Mouse (Mus musculus) gastrocnemius, adult 8-10 months (tissue): ENCODE measurements at regions not wholly inside any gene's neighbourhood (a gene's known extent, or its start where the extent isn't known, plus 50 kb on each side); places are given as distances from the start of the nearest gene placed in this dataset.
A peak's percentile ranks its signal among the peaks of the same experiment; 100 is the strongest.
"Not testable (repeated sequence)": the region's sequence is repeated elsewhere in the genome, so short reads cannot be mapped to it uniquely, and the experiment has no call there.

ENCODE experiments used
- DNase-seq, 2 experiments: peaks; one replicate each; pipeline ENCODE4 v3.0.0; 2022; ENCODE audit warnings: low spot score in 2 of 2

- DNase-seq, result no peak
These were observed 350.3 kb upstream of the Cdh5 start for GRCm38 (mm10) chr8:103751161-103751560.

- no peak for DNase-seq
These were observed 337.6 kb upstream of the Cdh5 start for GRCm38 (mm10) chr8:103763821-103764220.

GRCm38 (mm10) chr8:103779658-103780057 is 321.8 kb upstream of the Cdh5 start:
- DNase-seq, result no peak

- DNase-seq, result no peak
These were observed 313.1 kb upstream of the Cdh5 start for GRCm38 (mm10) chr8:103788308-103788707.

GRCm38 (mm10) chr8:103793331-103793730 is 308.1 kb upstream of the Cdh5 start:
- no peak for DNase-seq

- DNase-seq, result not testable (repeated sequence)
These were observed 302.8 kb upstream of the Cdh5 start for GRCm38 (mm10) chr8:103798630-103799029.

- DNase-seq, result no peak
These were observed 293.3 kb upstream of the Cdh5 start for GRCm38 (mm10) chr8:103808171-103808570.

- DNase-seq, result no peak
These were observed 292.8 kb upstream of the Cdh5 start for GRCm38 (mm10) chr8:103808580-103808979.

GRCm38 (mm10) chr8:103809140-103809539 is 292.3 kb upstream of the Cdh5 start:
- no peak for DNase-seq

GRCm38 (mm10) chr8:103813954-103814591 is 287.4 kb upstream of the Cdh5 start:
- no peak for DNase-seq

- no peak for DNase-seq
These were observed 285.1 kb upstream of the Cdh5 start for GRCm38 (mm10) chr8:103816101-103816894.

GRCm38 (mm10) chr8:103823541-103823940 is 277.9 kb upstream of the Cdh5 start:
- no peak for DNase-seq

- DNase-seq, result no peak
These were observed 276.7 kb upstream of the Cdh5 start for GRCm38 (mm10) chr8:103824747-103825146.

- peak; percentile 76 to 77 for DNase-seq
These were observed 276.1 kb upstream of the Cdh5 start for GRCm38 (mm10) chr8:103825289-103825688.

- DNase-seq, result no peak
These were observed 271.0 kb upstream of the Cdh5 start for GRCm38 (mm10) chr8:103830416-103830815.

GRCm38 (mm10) chr8:103839990-103840389 is 261.4 kb upstream of the Cdh5 start:
- no peak for DNase-seq

GRCm38 (mm10) chr8:103845964-103846363 is 255.5 kb upstream of the Cdh5 start:
- no peak for DNase-seq

GRCm38 (mm10) chr8:103846382-103846976 is 254.9 kb upstream of the Cdh5 start:
- DNase-seq, result no peak

- DNase-seq, result no peak
These were observed 251.6 kb upstream of the Cdh5 start for GRCm38 (mm10) chr8:103849785-103850184.

- DNase-seq, result no peak
These were observed 250.1 kb upstream of the Cdh5 start for GRCm38 (mm10) chr8:103851286-103851685.

GRCm38 (mm10) chr8:103853048-103853447 is 248.4 kb upstream of the Cdh5 start:
- DNase-seq, result no peak

GRCm38 (mm10) chr8:103855291-103855690 is 246.1 kb upstream of the Cdh5 start:
- DNase-seq, result no peak

GRCm38 (mm10) chr8:103859130-103859529 is 242.3 kb upstream of the Cdh5 start:
- no peak for DNase-seq
